Mouse (Mus musculus) ES-Bruce4 (cell line): ENCODE results near the gene Srr.

Source experiments
- CTCF ChIP-seq: IDR thresholded peaks from one replicate; pipeline ENCODE4 v1.8.1; 2011; ENCODE audit warnings: low read depth, low read length
- EP300 ChIP-seq: IDR thresholded peaks from 2 replicates; pipeline ENCODE4 v1.6.1; 2011; ENCODE audit warnings: low read depth, low read length; ENCODE audit not compliant: insufficient read depth

DNA sequence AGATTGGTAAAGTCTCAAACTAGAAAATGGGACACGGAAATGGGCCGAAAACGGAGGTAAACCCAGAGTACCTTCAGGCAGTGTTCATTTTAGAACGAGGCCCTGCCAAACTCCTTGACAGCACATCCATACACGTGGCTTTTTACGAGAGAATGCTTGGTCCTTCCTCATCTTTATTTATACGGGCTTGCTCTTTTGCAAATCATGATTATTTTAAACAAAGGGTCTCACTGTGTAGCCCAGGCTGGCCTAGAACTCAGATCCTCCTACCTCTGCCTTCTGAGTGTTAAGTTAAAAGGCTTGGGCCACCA is 27.3 kb downstream of the Srr start:
- TF ChIP-seq CTCF (no peak), EP300 (no peak)
